Mouse (Mus musculus) megakaryocyte, embryonic 14.5 days (primary cell): ENCODE results near the gene Prkce.

Experiments
- FLI1 ChIP-seq: IDR thresholded peaks from 2 replicates; pipeline ENCODE4 v1.6.1; 2012; ENCODE audit warnings: low read length, inconsistent platforms, mixed read lengths
- GATA1 ChIP-seq: IDR thresholded peaks from 3 replicates; pipeline ENCODE4 v1.6.1; 2012; ENCODE audit warnings: mixed read lengths, low read length, inconsistent platforms, borderline replicate concordance

DNA sequence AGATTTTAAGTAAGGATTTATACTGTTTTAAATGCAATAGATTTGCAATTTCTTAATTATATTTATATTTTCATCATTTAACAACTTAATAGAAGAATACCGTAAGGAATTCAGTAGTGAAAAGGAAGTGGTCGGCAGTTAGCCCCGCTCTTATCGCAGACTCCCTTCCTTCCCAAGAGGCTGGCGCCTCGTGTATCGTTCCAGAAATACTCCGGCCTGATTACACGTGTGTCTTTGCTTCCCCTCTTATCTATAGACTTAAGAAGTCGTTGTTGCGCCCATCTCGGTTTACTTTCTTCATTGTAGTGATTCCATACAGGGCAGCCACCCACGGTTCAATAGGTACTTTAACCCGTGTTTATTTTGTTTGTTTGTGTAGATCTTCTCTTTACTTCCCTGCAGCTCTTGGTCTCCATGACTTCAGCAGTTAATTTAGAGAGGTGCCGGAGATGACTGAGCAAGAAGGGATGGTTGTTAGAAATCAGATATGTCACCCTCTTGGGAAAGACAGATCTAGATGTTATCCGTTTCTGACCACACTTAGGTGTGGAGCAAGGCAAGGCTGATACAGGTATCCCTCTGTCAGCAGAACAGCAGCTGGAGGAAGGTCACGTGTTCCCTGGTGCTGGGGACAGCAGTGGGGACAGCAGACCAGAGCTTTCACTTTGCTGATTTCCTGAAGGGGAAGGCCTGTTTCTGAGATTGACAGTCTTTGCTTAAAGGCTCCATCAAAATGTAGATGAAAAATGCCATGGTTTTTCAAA lies 40.7 kb downstream of the Prkce start:
- TF ChIP-seq GATA1 (no peak), FLI1 (no peak)
